Mouse (Mus musculus) frontal cortex, postnatal 36 days (tissue): ENCODE measurements around the gene Ogfod2.

Source experiments
- DNase-seq, 2 experiments: peaks; one replicate each; pipeline ENCODE4 v3.0.0; 2022; ENCODE audit warnings: low spot score in 2 of 2

Ogfod2 gene

DNA sequence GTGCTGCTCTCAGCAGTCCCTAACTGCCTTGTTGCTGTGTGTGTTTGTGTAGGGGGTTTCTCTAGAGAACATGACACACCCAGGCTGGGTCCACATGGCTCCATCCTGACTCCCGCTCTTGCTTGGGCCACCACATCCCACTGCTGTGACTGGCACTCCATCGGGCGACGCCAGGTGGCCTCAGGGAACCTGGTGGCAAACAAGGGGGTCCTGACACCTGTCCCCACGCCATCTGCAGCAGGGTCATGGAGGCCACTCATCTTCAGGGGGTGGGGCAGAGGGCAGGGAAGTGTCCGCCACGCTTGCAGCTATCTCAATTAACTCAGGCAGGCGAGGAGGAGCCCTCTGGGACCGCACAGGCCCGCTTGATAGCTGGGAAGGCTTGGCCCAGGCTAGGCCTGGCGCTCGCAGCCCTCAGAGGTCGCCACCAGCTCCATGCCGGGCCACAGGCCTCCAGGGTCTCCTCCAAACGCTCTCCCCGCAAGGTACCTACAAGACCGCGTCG lies 17.0 kb upstream of the Ogfod2 start:
- DNase-seq, result peak in 1 of 2 experiments; percentile 39

DNA sequence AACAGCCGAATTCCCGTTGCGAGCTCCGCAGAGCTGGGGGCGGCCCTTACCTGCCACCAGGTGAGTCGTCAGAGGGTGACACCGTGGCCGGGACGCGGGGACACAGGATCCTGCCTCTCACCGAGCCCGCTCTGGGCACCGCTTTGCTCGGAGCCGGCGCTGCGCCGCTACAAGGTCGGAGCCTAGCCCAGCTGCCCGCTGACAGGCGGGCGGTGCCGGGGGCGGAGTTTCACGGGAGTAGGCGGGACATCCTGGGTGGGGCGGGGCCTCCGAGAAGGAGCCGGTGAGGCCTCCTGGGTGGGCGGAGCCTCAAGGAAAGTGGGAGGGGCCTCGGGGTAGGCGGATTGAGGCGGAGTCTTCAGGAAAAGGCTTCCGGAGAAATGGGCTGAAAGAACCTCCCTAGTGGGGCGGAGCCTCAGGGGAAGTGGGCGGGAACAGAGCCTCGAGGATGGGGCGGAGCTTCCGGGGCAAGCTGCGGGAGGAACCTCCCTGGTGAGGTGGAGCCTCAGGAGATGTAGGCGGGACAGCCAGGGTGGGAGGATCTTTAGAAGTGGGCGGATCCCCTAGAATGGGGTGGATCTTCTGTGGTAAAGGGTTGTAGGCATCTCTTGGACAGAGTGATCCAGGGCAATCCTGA lies 16.4 kb upstream of the Ogfod2 start, which contains the start of gene Abcb9:
TSS of gene Abcb9 (minus strand) at position 203 of the 637 bp plus-strand sequence.
- peak; percentile 94 to 97 for DNase-seq

DNA sequence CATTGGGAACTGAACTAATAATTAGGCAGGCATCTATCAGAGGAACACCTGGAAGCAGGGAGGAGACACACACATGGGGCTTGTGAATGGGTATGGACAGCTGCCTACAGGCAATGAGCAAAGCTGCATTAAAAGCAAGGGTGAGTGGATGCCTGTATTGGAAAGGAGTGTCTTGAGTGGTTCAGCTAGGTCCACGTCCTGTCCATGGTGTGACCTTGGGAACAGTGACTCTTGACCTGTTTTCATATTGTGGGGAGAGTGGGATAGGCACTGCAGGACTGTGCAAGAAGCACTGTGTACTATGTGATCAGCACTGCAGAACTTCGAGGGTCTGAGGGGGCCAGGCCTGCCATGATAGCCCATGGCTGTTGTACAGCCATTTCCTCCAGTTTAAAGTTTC lies 13.2 kb upstream of the Ogfod2 start:
- DNase-seq, result no peak

DNA sequence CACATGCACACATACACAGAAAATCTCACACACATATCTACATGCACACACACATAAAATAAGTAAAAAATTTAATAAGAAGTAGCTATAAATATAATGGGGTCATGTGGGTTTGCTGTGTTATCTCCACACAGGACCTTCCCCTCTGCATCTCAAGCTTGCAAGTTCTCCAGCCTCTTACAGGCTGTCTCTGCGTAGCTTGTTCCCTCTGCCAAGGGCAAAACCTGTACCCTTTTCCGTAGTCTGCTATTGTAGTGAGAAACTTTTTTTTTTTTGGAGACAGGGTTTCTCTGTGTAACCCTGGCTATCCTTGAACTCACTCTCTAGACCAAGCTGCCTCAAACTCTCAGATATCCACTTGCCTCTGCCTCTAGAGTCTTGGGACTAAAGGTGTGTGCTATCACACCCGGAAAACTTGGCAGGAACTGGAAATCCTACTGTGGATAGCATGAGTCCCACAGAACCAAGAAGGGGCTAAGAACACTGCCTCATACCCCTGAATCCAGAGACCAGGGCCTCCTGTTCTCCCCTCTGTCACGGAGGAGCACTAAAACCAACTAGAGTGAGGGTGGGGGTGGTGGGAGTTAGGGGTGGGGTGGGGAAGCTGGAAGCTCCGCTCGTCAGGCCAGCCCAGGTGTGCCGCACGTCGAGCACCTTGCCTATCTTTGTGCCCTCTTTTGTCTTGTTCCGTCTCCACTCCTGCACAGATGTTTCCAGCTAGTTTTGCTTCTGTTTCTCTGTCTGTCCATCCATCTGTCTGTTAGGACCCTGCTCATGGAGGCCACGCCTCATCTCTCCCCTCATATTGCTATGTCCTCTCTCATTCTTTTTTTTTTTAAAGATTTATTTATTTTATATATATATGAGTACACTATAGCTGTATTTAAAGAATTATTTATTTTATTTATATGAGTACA lies 11.7 kb upstream of the Ogfod2 start:
- no peak for DNase-seq

DNA sequence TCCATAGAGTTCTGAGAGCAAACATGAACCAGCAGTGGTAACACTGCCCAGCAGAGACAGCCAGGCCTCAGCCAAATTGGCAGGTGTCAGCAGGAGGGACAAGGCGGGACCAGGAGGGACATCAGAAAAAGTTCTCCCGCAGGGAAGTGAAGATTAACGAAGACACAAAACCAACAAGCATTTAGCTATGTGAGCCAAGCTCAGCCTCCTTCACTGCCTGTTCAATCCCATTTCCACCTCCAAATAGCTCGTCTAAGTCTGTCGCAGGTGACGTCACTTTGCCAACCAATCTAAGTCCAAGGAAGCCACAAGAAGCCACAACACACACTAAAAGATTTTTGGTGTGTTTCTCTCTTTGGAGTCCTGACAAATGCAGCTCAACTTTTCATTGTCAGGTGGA lies 9.8 kb upstream of the Ogfod2 start:
- no peak for DNase-seq

DNA sequence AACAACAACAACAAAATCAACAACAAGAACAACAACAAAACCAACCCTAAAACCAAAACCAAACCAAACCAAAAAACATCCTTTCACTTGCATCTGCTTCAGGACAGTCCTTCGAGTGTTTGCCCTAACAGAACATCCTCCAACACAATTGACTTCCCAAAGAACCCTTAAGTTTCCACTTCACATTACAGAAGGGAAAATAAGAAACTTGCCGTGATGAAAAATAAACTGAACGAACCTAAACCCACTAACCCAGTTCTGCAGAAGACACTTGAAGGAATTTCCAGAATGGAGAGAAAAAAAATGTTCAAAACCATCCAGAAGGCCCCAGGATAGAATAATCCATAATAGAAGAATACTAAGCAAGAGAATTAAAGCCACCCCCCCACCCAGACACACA lies 9.1 kb upstream of the Ogfod2 start:
- no peak for DNase-seq

DNA sequence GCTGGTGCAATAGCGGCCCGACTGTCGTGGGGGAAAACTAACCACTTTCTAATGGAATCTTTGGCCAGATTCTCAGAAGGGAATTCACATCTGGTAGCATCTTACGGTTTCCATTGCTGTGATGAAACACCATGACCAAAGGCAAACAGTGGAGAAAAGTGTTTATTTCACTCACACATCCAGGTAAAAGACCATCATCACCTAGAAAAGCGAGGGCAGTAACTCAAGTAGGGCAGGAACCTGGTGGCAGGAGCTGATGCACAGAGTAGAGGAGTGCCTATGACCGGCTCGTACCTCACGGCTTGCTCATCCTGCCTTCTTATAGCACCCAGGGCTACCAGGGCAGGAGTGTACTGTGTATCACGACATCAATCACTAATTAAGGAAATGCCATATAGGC lies 8.5 kb upstream of the Ogfod2 start:
- no peak for DNase-seq

DNA sequence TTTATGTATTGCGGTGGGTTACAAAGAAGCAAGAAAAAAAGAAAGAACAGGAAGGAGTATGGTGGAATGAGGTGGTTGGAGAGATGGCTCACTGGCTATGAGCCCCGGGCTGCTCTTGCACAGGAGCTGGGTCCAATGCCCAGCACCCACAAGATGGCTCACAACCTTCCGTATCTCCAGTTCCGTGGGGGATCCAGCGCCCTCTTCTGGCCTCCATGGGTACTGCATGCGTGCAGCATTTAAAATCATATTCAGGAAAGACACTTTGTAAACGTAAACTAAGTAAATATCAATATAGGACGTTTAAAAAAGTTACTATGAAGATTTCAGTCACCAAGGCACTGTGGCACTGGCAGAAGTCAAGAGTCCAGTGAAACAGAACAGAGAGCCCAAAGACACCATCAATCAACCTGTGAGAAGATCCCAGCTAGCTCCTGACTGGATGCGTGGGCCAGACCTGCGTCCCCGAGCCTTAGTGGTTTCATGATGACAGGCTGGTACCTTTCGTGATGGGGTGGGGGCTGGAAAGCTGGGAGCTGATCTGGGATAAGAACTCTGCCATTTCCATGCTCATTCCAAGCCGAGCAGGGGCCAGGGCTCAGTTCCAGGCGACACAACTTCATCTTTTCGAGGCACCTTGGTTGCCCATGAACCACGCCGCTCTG lies 888 bp upstream of the Ogfod2 start:
- DNase-seq, result no peak

DNA sequence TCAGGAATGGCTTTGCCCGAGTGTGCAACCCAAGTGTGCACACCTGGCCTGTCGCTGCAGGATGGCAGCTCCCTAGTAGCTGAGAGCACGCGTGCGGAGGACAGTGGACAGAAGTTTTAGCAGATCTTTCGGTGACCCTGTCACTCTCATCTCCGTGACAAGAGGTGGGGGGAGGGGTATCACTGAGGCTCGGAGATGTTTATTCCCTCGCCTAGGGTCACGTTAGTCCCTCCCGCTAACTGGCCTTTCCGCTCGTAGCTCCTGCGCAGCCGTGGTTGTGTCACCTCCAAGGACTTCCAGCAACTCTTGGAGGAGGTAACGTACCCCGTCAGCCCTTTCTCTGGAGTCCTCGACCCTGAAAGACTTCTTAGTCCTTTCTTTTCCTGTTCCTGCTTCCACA lies 434 bp downstream of the Ogfod2 start:
- DNase-seq, result no peak

DNA sequence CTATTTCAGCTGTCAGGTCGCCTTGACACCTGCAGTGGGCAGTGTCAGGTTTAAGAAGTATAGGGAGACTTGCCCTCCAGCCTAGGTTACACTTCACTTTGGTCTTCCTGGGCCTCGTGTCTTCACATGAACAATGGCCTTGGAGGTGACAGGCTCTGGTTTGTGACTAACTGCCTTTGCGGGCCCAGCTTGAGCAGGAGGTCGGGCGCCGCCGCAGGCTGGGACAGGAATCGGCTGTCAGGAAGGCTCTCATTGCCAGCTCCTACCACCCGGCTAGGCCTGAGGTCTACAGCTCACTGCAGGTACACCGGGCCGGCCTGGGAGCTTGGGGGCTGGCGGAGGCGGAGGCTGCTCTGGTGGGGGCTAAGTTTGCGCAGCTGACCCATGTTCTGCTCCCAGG lies 933 bp downstream of the Ogfod2 start:
- DNase-seq, result peak in 1 of 2 experiments; percentile 61

DNA sequence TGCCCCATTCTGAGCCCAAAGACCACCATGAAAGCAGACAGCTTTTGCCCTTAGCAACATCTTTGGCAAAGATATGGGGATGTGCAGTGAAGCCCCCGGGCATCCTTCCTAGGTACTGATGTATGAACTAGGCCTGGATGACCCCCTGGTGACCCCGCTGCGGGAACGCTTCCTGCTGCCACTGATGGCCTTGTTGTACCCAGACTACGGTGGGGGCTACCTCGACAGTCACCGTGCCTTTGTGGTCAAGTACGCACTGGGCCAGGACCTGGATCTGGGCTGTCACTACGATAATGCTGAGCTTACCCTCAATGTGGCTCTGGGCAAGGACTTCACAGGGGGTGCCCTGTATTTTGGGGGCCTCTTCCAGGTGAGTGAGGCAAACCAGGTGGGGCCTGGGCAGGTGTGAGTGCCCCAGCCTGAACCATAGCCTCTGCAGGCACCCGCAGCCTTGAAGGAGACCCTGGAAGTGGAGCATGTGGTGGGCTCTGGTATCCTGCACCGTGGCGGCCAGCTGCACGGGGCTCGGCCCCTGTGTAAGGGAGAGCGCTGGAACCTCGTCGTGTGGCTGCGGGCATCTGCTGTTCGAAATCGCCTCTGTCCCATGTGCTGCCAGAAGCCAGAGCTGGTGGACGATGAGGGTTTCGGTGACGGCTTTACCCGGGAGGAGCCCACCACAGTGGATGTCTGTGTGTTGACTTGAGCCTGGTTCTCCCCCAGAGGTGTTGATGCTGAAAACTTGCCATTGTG lies 2.4 kb downstream of the Ogfod2 start:
- no peak for DNase-seq

DNA sequence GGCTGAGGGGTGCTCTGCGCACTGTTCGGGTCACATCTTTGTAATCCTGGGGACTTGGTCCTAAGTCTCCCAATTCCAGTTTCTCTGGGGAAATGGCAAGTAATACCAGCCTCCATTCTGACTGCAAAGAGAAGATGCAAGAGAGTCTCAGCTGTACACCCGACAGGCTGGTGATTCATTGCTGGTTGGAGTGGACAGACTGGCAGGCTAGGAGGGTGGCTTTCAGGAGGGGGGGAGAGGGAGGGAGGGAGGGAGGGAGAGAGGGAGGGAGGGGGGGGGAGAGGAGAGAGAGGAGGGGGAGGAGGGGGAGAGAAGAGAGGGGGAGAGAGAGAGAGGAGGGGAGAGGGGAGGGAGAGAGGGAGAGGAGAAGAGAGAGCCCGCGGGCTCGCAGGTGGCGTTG lies 3.4 kb downstream of the Ogfod2 start:
- no peak for DNase-seq

DNA sequence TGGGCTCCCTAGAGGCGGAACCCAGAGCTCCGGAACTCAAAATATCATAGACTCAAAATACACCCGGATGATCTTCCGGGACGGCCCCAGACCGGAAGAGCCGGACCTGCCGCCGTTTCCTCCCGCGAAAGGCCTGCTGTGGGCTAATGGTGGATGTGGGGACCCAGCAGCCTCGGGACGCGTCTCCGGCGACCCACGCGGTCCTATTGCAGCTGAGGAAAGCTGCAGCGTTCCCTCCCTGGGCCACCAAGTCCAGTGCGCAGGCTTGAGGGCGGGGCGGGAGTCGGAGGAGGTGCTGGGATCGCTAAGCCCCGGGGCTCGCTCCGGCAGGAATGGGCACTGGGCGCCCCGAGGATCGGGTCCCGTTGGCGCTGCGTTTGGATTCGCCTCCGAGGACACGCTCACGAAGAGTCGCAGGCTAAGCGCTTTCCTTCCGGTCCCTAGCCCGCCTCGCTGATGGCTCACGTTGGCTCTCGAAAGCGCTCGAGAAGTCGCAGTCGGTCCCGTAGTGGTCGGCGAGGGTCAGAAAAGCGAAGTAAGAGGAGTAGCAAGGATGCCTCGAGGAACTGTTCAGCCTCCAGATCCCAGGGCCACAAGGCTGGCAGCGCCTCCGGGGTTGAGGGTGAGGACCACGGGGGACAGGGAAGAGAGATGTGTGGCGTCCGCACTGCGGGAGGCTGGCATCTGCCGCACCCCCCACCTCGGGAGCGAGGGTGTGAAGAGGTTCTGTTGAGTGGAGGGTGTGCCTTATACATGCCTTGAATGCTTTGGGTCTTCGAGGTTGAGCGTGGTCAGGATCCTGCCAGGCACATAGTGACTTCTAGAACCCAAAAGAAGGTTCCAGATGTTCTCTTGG lies 4.1 kb downstream of the Ogfod2 start, which contains the start of gene Arl6ip4:
TSS of gene Arl6ip4 (plus strand) at position 100 of the 856 bp plus-strand sequence.
- DNase-seq, result peak; percentile 80 to 84

DNA sequence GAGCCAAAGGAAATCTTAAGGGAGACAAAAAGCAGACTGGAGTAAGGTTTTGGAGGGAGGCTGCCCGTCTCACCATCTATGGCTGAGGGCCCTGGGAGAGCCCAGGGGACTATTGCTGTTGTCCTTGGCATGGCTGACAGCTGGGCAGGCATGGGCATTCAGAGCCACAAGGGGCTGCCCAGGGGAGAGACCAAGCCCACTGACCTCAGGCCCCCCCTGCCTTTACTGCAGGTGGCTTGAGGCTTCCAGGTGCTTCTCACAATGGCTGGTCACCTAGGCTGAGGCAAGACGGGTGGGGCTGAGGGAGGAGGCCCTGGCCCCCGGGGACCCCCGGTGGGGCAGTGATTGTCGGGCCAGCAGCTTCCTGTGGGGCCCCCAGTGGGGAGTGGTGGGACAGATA lies 7.1 kb downstream of the Ogfod2 start:
- DNase-seq, result no peak

DNA sequence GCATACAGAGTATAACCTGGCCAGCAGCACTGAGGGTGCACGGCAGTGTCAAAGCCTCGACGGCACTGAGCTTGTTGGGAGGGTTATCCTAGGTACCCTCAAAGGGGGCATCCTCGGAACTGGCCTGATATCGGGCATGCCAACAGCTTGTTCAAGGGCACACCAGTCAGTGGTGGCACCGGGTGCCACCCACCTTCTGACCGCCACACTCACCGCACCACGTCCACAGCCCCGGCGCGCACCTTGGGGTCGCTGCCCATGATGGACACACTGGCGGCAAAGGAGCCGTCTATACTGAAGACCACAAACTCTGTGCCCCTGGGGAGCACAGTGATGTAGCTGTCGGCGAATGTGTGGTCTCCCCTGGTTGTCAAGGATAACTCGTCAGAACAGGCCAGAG lies 10.3 kb downstream of the Ogfod2 start:
- no peak for DNase-seq

DNA sequence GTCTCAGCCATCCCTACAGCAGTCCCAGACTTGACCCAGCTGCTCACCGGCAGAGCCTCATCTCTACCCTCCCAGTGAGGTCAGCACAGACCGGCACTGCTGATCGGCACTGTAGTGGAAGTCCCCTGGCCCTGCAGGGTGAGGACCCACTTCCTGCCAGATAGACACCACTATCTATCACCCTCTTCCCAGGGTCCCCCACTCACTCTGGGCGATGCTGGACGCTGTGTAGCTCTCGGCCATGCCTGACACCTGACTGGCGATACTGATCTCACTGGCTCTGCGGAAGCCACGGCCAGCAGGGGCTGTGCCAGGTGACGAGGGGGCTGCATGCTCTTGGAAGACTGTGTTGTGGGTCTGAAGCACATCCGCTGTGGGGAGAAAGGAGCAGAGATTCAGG lies 13.0 kb downstream of the Ogfod2 start:
- DNase-seq, result no peak

DNA sequence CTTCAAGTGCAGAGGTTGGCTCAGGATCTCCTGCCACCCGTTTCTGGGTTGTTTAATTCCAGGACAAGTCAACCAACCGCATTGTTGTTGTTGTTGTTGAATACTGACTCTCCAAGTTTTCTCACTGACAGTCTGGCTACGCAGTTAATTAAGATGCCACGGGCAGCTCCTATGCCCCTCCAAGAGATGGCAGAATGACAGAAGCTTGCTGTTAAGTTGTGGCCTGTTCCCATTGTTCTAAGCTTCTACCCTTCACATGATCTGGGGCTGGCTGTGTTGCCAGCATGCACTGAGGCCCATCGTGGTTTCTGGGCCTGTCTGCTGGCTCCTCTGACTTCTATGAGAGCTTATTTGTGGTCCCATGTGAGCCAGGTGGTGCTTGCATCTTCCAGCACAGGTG lies 22.2 kb downstream of the Ogfod2 start:
- DNase-seq, result no peak

DNA sequence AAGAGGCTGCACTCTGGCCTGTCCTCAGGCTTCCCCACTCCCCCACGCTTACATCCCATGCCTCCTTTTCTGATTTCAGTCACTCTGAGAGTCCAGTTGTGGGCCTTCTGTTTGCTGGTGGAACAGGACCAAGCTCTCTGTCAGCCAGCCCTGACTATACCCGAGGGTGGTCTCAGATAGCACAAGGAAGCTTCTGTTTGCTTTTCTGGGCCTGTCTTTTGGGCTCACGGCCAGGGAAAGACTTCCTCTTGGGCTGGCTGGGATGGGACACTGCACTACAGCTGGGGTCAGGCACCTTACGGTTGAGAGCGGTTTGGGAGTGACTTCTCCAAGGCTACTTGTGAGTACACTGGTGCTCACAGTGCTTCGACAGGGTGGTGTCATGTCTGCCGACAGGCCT lies 26.0 kb downstream of the Ogfod2 start:
- no peak for DNase-seq

DNA sequence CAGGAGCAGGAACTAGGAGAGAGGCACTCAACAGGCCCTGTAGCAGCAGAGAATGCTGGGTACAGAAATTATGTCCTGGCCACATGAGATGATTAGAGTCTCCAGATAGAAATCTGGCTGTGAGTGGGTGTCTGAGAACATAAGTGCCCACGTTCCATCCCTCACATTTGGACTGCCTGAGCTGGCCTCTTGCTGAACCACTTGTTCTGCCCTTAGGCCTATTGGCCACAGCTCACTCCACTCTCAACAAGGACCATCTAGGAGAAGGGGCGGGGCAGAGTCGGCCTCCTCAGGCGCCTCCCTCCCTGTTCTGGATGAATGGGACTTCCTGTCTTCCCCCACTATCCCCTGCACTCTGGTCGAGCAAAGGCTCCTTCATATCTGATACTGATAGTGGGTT lies 36.9 kb downstream of the Ogfod2 start:
- DNase-seq, result no peak

DNA sequence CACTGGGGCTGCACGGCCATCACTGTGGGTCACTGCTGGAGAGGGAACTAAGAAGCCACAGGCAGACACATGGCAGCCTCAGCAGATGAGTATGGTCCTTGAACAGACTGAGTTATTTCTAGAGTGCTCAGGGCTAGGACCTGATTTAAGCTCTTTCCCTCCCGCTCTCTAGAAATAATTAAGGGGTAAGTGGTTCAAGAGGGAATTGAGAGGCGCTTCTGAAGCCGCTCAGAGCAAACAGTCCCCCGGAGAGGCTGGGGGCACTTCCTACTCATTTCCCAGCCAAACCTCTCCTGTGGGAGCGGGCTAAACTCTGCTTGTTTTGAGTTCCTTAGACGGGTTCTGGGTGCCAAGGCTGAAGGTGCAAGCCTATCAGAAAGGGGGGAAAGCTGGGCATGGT lies 38.8 kb downstream of the Ogfod2 start:
- DNase-seq, result no peak

DNA sequence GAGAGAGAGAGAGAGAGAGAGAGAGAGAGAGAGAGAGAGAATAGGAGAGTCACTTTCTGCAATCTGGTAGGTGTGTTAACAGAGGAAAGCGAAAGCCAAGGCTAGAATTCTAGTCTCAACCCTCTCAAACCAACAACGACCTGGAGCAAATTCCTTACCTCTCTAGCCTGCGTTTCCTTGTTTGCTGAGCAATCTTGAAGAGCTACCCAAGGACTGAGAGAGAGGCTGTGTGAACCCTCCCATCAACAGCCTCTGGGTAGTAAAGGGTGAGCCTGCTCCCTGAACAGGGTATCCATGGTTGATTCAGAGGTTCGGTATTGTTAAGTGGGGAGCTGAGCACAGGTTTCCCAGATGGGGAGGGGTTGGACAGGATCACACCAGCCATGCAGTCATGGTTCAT lies 40.6 kb downstream of the Ogfod2 start:
- DNase-seq, result no peak
